Mouse (Mus musculus): ENCODE results near the gene Vtcn1. TPM values are rescaled to one million over a fixed set of nuclear protein-coding genes. Genes with fewer than 3 reads are reported as not detected.
A peak's percentile ranks its signal among the peaks of the same experiment; 100 is the strongest.

Gene Vtcn1
- polyA plus RNA-seq, 1 experiment = 0.05 TPM

DNA sequence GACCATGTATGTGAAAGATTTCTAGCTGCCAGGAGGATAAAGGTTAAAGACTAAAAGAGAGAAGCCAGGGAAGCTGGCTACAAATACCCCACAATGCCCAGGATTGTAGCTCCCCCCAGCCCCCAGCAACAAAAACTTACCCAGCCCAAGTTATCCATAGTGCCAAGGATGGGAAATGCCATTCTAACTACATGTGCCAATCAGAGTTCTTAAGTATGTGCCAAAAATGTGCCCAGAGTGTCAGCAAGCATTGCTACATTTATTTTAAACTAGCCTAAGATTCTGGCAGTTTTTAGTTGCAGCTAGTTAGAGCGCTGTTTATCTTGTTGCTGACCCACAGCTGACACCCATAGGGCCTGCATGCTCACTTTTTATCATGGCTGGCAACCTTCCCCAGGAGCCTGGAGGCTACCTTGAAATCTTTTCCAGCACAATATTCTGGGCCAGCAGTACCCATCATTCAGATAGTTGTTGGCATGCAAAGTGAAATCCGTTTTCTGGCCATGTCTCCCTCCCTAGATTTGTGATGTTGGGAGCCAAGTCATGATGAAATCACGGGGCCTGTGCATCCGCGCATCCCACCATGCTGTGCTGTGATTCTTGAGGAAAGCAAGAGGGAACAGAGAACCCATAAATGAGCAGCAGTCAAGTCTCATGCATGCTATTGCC lies 33.2 kb downstream of the Vtcn1 start:
- peak; percentile 70 for DNase-seq (ENCODE audit: low read depth)

GRCm38 (mm10) chr3:100861307-100862303 lies 36.3 kb downstream of the Vtcn1 start:
- DNase-seq (ENCODE audit: low read depth) = peak; percentile 60
- TF ChIP-seq POLR2A (IDR thresholded peaks at IDR 0.05; ENCODE audit: borderline replicate concordance, extremely low read depth, insufficient read depth, insufficient read length, poor library complexity, severe bottlenecking) = no peak
- no peak for TF ChIP-seq CTCF (IDR thresholded peaks at IDR 0.05; ENCODE audit: borderline replicate concordance, extremely low read depth, insufficient read depth, insufficient read length)

More for the DNA sequence above, 33.2 kb downstream of the Vtcn1 start:
- TF ChIP-seq POLR2A (IDR thresholded peaks at IDR 0.05; ENCODE audit: borderline replicate concordance, extremely low read depth, insufficient read depth, insufficient read length, poor library complexity, severe bottlenecking) = no peak
- no peak for TF ChIP-seq CTCF (IDR thresholded peaks at IDR 0.05; ENCODE audit: borderline replicate concordance, extremely low read depth, insufficient read depth, insufficient read length)

DNA sequence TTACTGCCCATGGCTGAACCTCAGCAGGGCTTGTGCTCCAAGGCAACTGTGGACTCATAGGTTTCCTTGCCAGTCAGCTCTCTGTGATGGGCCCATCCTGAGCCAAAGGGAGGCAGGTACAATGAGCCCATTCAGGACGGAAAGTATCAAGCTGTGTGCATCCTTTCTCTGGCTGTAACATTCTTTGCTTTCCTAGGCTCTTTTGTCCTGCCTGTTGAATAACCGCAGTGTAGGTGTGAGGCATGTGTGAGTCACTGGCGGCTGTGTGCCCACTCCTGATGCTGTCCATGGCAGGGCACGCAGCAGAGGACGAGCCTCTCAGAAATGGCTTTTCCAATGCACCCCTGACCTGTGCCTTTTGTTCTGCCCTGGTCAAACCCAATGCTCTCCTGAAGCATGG lies 41.7 kb downstream of the Vtcn1 start:
- DNase-seq (ENCODE audit: low read depth) = no peak
- no peak for TF ChIP-seq POLR2A (IDR thresholded peaks at IDR 0.05; ENCODE audit: borderline replicate concordance, extremely low read depth, insufficient read depth, insufficient read length, poor library complexity, severe bottlenecking)
- TF ChIP-seq CTCF (IDR thresholded peaks at IDR 0.05; ENCODE audit: borderline replicate concordance, extremely low read depth, insufficient read depth, insufficient read length) = no peak

DNA sequence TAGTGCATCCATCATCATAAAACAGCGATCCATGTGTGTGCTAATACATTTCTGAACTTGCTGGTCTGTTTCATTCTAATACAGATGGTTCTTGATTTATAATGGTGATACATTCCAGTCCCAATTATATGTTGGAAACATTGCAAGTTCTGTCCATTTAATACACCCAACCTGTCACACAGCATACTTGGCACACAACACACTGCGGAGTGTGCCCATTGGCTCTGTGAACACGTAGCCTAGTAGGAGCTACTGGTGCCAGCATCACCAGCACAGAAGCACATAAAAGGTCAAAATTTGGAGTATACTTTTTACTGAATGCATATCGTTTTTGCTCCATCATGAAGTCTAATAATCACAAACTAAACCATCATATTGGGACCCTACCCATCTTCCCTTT lies 51.8 kb downstream of the Vtcn1 start:
- DNase-seq (ENCODE audit: low read depth) = peak; percentile 30
- no peak for TF ChIP-seq CTCF (IDR thresholded peaks at IDR 0.05; ENCODE audit: borderline replicate concordance, extremely low read depth, insufficient read depth, insufficient read length)
- TF ChIP-seq POLR2A (IDR thresholded peaks at IDR 0.05; ENCODE audit: borderline replicate concordance, extremely low read depth, insufficient read depth, insufficient read length, poor library complexity, severe bottlenecking) = no peak

- TF ChIP-seq CTCF (IDR thresholded peaks at IDR 0.05; ENCODE audit: borderline replicate concordance, extremely low read depth, insufficient read depth, insufficient read length) (no peak), POLR2A (IDR thresholded peaks at IDR 0.05; ENCODE audit: borderline replicate concordance, extremely low read depth, insufficient read depth, insufficient read length, poor library complexity, severe bottlenecking) (no peak)
- DNase-seq (ENCODE audit: low read depth) = peak; percentile 5
Measured at GRCm38 (mm10) chr3:100881403-100881802, 56.1 kb downstream of the Vtcn1 start.

DNA sequence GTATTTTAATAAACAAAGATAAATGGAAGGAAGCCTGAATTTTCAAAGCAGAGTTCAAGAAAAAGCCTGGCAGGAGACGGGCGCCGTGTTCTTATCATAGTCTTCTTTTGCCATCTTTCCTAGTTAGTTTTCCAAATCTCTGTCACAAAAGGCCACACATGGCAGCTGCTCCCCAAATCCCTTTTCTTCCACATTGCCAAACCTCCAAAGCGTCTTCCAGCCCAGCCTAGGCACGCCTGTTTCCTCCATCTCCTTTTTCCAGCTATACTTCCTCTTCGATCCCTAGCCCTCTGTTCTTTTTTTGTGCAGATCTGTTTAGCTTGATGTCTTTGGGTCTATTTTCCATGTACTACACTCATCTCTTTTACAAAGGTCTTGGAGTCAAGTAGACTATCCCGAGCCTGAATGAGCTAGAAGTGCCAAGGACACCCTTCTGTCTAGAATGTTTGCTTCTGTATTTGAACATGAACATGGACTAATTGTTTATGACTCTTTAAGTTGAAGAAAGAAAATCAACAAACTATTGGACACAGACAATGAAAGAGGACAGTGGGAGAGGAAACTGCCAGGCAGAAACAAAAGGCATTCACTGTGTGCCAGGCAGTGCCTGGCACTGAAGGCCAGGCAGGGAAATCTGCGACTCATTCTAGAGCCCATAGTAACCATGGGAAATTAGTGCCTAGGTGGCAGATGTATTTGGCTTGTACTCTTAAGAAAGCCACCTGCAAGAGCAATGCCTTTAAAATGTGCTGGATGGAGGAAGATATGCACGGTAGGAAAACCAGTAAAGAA lies 56.8 kb downstream of the Vtcn1 start:
- TF ChIP-seq POLR2A (IDR thresholded peaks at IDR 0.05; ENCODE audit: borderline replicate concordance, extremely low read depth, insufficient read depth, insufficient read length, poor library complexity, severe bottlenecking) = no peak
- TF ChIP-seq CTCF (IDR thresholded peaks at IDR 0.05; ENCODE audit: borderline replicate concordance, extremely low read depth, insufficient read depth, insufficient read length) = no peak
- peak; percentile 32 for DNase-seq (ENCODE audit: low read depth)

DNA sequence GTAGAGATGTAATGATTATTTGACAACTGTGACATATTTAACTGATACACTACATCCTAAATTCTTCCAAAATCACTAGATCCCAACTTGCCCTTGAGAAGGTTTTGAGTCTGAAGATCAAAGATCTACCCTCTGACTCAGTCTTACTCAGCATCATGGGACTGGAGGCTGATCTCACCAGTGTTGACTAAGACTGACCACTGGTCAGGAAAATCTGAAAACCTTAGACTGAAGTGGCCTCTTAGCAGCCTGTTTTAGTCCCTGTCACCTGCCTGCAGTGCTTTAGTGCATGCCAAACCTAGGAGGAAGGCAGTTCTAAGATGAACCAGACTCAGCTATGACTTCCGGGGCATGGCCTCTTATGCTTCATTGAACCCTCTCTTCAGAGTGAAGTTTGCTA lies 64.0 kb downstream of the Vtcn1 start:
- TF ChIP-seq CTCF (IDR thresholded peaks at IDR 0.05; ENCODE audit: borderline replicate concordance, extremely low read depth, insufficient read depth, insufficient read length) = no peak
- TF ChIP-seq POLR2A (IDR thresholded peaks at IDR 0.05; ENCODE audit: borderline replicate concordance, extremely low read depth, insufficient read depth, insufficient read length, poor library complexity, severe bottlenecking) = no peak
- DNase-seq (ENCODE audit: low read depth) = no peak

- TF ChIP-seq CTCF (IDR thresholded peaks at IDR 0.05; ENCODE audit: borderline replicate concordance, extremely low read depth, insufficient read depth, insufficient read length) = no peak
- TF ChIP-seq POLR2A (IDR thresholded peaks at IDR 0.05; ENCODE audit: borderline replicate concordance, extremely low read depth, insufficient read depth, insufficient read length, poor library complexity, severe bottlenecking) = no peak
- DNase-seq (ENCODE audit: low read depth) = no peak
Measured at GRCm38 (mm10) chr3:100890406-100890805, 65.1 kb downstream of the Vtcn1 start.

- TF ChIP-seq POLR2A (IDR thresholded peaks at IDR 0.05; ENCODE audit: borderline replicate concordance, extremely low read depth, insufficient read depth, insufficient read length, poor library complexity, severe bottlenecking) (no peak), CTCF (IDR thresholded peaks at IDR 0.05; ENCODE audit: borderline replicate concordance, extremely low read depth, insufficient read depth, insufficient read length) (no peak)
- no peak for DNase-seq (ENCODE audit: low read depth)
Measured at GRCm38 (mm10) chr3:100892383-100893335, 67.4 kb downstream of the Vtcn1 start.

GRCm38 (mm10) chr3:100895500-100895899 lies 70.2 kb downstream of the Vtcn1 start:
- TF ChIP-seq CTCF (IDR thresholded peaks at IDR 0.05; ENCODE audit: borderline replicate concordance, extremely low read depth, insufficient read depth, insufficient read length) (no peak), POLR2A (IDR thresholded peaks at IDR 0.05; ENCODE audit: borderline replicate concordance, extremely low read depth, insufficient read depth, insufficient read length, poor library complexity, severe bottlenecking) (no peak)
- peak; percentile 28 for DNase-seq (ENCODE audit: low read depth)
